Mouse (Mus musculus) common myeloid progenitor, adult 5-6 weeks (primary cell): ENCODE data around the gene Ppp1r12b. TPM values are rescaled to one million over a fixed set of nuclear protein-coding genes. Genes with fewer than 3 reads are reported as not detected.

ENCODE experiments used
- ATAC-seq: replicated peaks from 2 replicates; pipeline ENCODE4 v1.8.0; 2016; ENCODE audit warnings: low read depth, mild to moderate bottlenecking, moderate TSS enrichment, inconsistent platforms; ENCODE audit not compliant: poor library complexity, severe bottlenecking
- total RNA-seq: library from RNA; stranded (forward); fragments of 200-1000, 187-1606 nt; gene quantifications from 2 replicates; pipeline ENCODE4 v1.2.3, GENCODE M21; 2017

The Ppp1r12b gene
- total RNA-seq, 1 experiment from 2014 or later: 9.0 TPM

DNA sequence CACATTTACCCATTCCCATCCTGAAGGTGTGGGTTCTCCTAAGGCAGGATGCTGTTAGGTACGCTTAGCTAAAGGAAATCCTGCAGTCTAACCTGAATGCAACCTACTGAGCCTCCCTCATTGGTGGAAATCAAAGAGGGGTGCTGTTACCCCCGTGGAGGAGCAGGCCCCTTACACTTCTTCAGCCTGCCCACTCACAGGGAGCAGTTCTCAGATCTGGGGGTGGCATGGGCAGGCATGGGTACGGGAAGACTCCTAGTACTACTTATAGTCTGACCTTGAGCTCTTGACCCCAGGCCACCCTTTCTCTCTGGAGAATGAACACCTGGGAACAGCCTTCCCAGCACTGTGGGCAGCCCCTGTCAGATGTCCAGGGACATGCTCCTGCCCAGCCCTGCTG lies 248.2 kb downstream of the Ppp1r12b start:
- ATAC-seq: no peak

- no peak for ATAC-seq
Measured at GRCm38 (mm10) chr1:134706549-134706948, 249.2 kb downstream of the Ppp1r12b start.

Other genes starting within 250 kb of the Ppp1r12b start
- gene Ube2t, start 6.6 kb upstream of the Ppp1r12b start, total RNA-seq: 21.7 and 23.0 TPM in 2 replicates
- 0.05 TPM in 1 of 2 replicates, not detected in the other for gene Lgr6, start 149.3 kb upstream of the Ppp1r12b start, total RNA-seq
- 92.4 and 105 TPM in 2 replicates for gene Ptpn7, start 176.8 kb upstream of the Ppp1r12b start, total RNA-seq
- gene Arl8a, start 190.9 kb upstream of the Ppp1r12b start, total RNA-seq: 16.2 and 16.4 TPM in 2 replicates
- not detected in 2 replicates for gene Gpr37l1, start 211.7 kb upstream of the Ppp1r12b start, total RNA-seq